Mouse (Mus musculus): ENCODE measurements around the gene Zdhhc16.

GRCm38 (mm10) chr19:41935921-41936320 lies 2.6 kb downstream of the Zdhhc16 start:
- TF ChIP-seq POLR2AphosphoS5 (IDR thresholded peaks at IDR 0.05; ENCODE audit: insufficient replicate concordance, low read depth, low read length) (no peak), CTCF (IDR thresholded peaks at IDR 0.05; ENCODE audit: low read depth, low read length) (no peak), GATA1 (IDR thresholded peaks at IDR 0.05; ENCODE audit: borderline replicate concordance, low read length) (no peak), TAL1 (conservative IDR thresholded peaks at IDR 0.05; ENCODE audit: low read depth, low read length) (no peak)

Measured in G1E (cell line).